Mouse (Mus musculus): ENCODE measurements at regions not wholly inside any gene's neighbourhood (a gene's known extent, or its start where the extent isn't known, plus 50 kb on each side); places are given as distances from the start of the nearest gene placed in this dataset.
A peak's percentile ranks its signal among the peaks of the same experiment; 100 is the strongest.

DNA sequence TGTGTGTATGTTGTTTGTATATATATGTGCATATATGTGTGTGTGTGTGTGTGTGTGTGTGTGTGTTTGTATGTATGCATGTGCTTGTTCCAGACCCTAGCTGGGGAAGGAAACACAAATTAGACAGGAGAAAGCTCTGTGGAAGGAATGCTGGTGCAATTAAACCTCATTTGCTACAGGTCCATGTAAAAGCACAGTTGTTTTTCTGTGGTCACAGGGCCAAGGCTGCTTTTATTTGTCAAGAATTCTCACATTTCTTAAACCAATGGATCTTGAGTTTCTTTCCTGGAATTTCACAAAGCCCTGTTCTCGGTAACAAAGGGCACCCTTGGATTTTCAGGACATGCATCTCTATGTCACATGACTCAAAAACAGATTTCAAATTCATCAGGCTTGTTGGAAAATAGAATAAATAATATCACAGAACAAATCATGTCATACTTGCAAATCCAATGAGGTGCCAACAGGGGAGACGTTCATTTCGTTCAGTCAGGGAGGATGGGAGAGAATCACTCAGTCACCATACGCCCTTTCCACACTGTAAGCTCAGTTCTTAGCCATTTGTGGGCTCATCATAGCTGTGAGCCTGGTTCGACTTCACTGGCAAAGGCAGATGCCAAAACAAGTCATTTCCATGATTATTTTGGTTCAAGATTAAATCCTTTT is 222.4 kb upstream of the Sox11 start:
- no peak for ATAC-seq (replicated peaks; ENCODE audit: low FRiP score, low read depth)
- 66% methylated on average over 5 of the region's 5 CpGs for WGBS
- no peak overlapping the region for H3K9ac ChIP-seq (ENCODE audit: low read depth, low read length)

DNA sequence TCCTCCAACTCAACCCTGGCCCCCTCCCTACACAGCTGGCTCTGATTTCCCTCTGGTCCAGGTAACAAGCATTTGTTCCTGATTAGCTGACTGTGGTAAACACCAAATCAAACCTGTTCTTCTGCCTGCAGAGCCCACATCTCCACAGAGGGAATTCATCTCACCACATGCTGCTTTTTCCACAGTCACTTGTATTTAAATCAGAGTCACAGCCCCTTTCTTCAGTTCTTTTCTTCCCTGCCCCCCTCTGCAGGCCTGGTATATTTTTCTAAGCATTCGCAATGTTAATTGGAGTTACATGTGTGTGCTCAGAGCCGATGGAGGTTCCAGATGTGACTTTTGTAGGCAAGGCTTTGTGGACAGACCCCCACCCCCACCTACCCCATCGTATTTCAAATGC is 221.5 kb upstream of the Sox11 start:
- ATAC-seq (replicated peaks; ENCODE audit: low FRiP score, low read depth), result no peak
- Histone ChIP-seq H3K4me2 (ENCODE audit: low read length) (no peak overlapping the region), H3K27me3 (ENCODE audit: insufficient read depth, low read length) (no peaks in the 10 kb centered on the region), H3K4me1 (replicated peaks; ENCODE audit: insufficient read depth, low read length) (no peaks in the 10 kb centered on the region), H3K27ac (no peak overlapping the region), H3K4me3 (replicated peaks; ENCODE audit: low read depth, low read length) (no peak overlapping the region), H3K9me3 (replicated peaks; ENCODE audit: low read length) (no peaks in the 10 kb centered on the region), H3K9ac (ENCODE audit: low read depth, low read length) (no peak overlapping the region), H3K36me3 (ENCODE audit: insufficient read depth, low read length) (no peaks in the 10 kb centered on the region)
- TF ChIP-seq CTCF (IDR thresholded peaks at IDR 0.05; ENCODE audit: low read depth), result no peak
- DNase-seq (ENCODE audit: low spot score), result no peak
- 41% methylated on average over 3 of the region's 3 CpGs for WGBS

More for the DNA sequence above, 222.4 kb upstream of the Sox11 start:
- H3K9me3 ChIP-seq (replicated peaks; ENCODE audit: low read length), result no peaks in the 10 kb centered on the region
- no peak overlapping the region for H3K4me2 ChIP-seq (ENCODE audit: low read length)
- H3K27me3 ChIP-seq (ENCODE audit: insufficient read depth, low read length), result no peaks in the 10 kb centered on the region
- peak; percentile 7 for DNase-seq (ENCODE audit: low spot score)
- no peak for TF ChIP-seq CTCF (IDR thresholded peaks at IDR 0.05; ENCODE audit: low read depth)
- H3K27ac ChIP-seq, result no peak overlapping the region
- no peaks in the 10 kb centered on the region for H3K4me1 ChIP-seq (replicated peaks; ENCODE audit: insufficient read depth, low read length)
- H3K36me3 ChIP-seq (ENCODE audit: insufficient read depth, low read length), result no peaks in the 10 kb centered on the region
- no peak overlapping the region for H3K4me3 ChIP-seq (replicated peaks; ENCODE audit: low read depth, low read length)

DNA sequence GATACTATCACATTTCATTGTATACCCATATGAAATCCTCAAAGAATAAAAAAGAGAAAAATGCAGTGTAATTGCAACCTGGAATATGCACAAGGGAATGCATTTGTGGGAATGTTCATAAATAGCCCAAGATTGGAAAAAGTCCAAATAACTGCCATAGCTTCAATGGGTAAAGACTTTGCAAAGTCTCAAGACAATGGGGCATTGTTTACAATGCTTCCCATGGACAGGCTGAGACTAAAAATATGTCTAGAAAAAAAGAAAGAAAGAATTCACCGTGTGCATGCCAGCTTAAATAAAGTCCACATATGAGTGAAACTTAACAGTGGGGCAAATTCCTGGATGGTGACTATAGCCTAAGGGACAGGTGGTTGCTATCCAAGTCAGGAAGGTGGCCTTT is 210.4 kb upstream of the Sox11 start:
- Histone ChIP-seq H3K27ac (no peak overlapping the region), H3K27me3 (ENCODE audit: insufficient read depth, low read length) (no peaks in the 10 kb centered on the region), H3K4me2 (ENCODE audit: low read length) (no peak overlapping the region), H3K4me3 (replicated peaks; ENCODE audit: low read depth, low read length) (no peak overlapping the region), H3K4me1 (replicated peaks; ENCODE audit: insufficient read depth, low read length) (no peaks in the 10 kb centered on the region), H3K9me3 (replicated peaks; ENCODE audit: low read length) (no peaks in the 10 kb centered on the region), H3K36me3 (ENCODE audit: insufficient read depth, low read length) (no peaks in the 10 kb centered on the region), H3K9ac (ENCODE audit: low read depth, low read length) (no peak overlapping the region)
- TF ChIP-seq CTCF (IDR thresholded peaks at IDR 0.05; ENCODE audit: low read depth), result no peak
- DNase-seq (ENCODE audit: low spot score) (peak; percentile 17), ATAC-seq (replicated peaks; ENCODE audit: low FRiP score, low read depth) (no peak)
- 52% methylated on average over 1 of the region's 1 CpGs for WGBS

DNA sequence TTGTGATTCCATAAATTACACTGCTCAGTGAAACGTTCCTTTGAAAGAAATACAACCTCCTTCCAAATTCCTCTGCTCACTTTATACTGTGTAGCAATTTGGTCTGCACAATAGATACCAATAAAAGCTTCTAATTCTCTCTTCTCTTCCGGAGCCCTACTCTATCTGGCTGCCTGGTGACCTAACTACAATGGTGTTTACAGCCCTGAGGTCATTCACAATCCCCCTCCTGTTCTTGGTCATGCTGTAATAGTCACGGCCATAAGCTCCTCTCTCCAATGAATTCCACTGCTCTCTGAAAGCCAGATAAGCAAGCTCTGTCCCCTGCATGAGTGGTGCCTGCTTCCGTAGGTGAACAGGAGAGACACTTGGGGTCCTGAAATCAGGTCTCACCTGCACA is 195.8 kb upstream of the Sox11 start:
- H3K4me3 ChIP-seq (replicated peaks; ENCODE audit: low read depth, low read length), result no peak overlapping the region
- H3K4me2 ChIP-seq (ENCODE audit: low read length), result no peak overlapping the region
- no peak overlapping the region for H3K27ac ChIP-seq
- ATAC-seq (replicated peaks; ENCODE audit: low FRiP score, low read depth) (no peak), DNase-seq (ENCODE audit: low spot score) (peak; percentile 44)
- H3K9me3 ChIP-seq (replicated peaks; ENCODE audit: low read length), result no peaks in the 10 kb centered on the region
- no peaks in the 10 kb centered on the region for H3K36me3 ChIP-seq (ENCODE audit: insufficient read depth, low read length)
- H3K9ac ChIP-seq (ENCODE audit: low read depth, low read length), result no peak overlapping the region
- 10% methylated on average over 4 of the region's 4 CpGs for WGBS
- no peaks in the 10 kb centered on the region for H3K27me3 ChIP-seq (ENCODE audit: insufficient read depth, low read length)
- TF ChIP-seq CTCF (IDR thresholded peaks at IDR 0.05; ENCODE audit: low read depth), result no peak
- H3K4me1 ChIP-seq (replicated peaks; ENCODE audit: insufficient read depth, low read length), result peaks cover 8% of the 10 kb centered on the region; the same call in 1 of the 2 replicates

DNA sequence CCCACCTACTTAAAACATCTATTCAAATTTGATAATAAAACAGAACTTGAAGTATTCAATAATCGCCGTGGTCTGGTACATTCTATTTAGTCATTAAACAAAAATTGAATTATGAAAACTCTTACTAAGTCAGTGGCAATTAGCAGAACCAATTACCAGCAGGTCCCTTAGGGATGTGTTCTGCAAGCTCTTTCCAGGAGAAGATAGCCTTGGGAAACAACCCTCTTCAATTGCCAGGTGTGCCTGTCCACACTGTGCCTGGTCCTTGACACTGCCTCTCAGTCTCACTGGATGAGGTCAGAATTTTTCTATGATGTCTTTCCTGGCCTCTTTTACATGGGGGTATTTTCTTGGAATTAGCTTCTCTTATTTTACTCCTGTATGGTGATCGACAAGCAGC is 195.1 kb upstream of the Sox11 start:
- H3K27ac ChIP-seq, result no peak overlapping the region
- peaks cover 8% of the 10 kb centered on the region; the same call in 1 of the 2 replicates for H3K4me1 ChIP-seq (replicated peaks; ENCODE audit: insufficient read depth, low read length)
- DNase-seq (ENCODE audit: low spot score) (no peak), ATAC-seq (replicated peaks; ENCODE audit: low FRiP score, low read depth) (no peak)
- no peak overlapping the region for H3K9ac ChIP-seq (ENCODE audit: low read depth, low read length)
- H3K27me3 ChIP-seq (ENCODE audit: insufficient read depth, low read length), result no peaks in the 10 kb centered on the region
- no peaks in the 10 kb centered on the region for H3K9me3 ChIP-seq (replicated peaks; ENCODE audit: low read length)
- no peaks in the 10 kb centered on the region for H3K36me3 ChIP-seq (ENCODE audit: insufficient read depth, low read length)
- H3K4me3 ChIP-seq (replicated peaks; ENCODE audit: low read depth, low read length), result no peak overlapping the region
- no peak overlapping the region for H3K4me2 ChIP-seq (ENCODE audit: low read length)
- WGBS, result 66% methylated on average over 3 of the region's 3 CpGs
- no peak for TF ChIP-seq CTCF (IDR thresholded peaks at IDR 0.05; ENCODE audit: low read depth)

DNA sequence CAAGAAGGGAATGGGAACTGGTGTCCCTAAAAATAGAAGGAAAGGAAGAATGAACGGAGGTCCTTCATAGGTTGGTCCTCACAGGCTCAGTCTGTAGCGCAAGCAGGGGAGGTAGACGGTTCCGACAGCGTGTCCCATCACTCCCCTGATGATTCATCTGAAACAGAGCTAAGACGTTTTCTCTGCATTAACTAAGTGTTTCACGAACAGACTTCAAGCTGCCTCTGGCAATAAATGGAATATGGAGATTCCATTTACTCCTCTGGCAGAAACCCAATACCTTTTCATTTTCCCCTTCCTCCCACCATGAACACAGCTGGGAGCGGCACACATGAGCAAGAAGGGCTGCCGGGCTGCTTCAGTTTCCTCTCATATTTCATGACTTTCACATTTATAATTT is 194.6 kb upstream of the Sox11 start:
- no peak overlapping the region for H3K4me3 ChIP-seq (replicated peaks; ENCODE audit: low read depth, low read length)
- H3K36me3 ChIP-seq (ENCODE audit: insufficient read depth, low read length), result no peaks in the 10 kb centered on the region
- no peak for ATAC-seq (replicated peaks; ENCODE audit: low FRiP score, low read depth)
- DNase-seq (ENCODE audit: low spot score), result peak; percentile 30
- WGBS, result 24% methylated on average over 9 of the region's 9 CpGs
- TF ChIP-seq CTCF (IDR thresholded peaks at IDR 0.05; ENCODE audit: low read depth), result no peak
- H3K27me3 ChIP-seq (ENCODE audit: insufficient read depth, low read length), result no peaks in the 10 kb centered on the region
- no peak overlapping the region for H3K9ac ChIP-seq (ENCODE audit: low read depth, low read length)
- H3K4me2 ChIP-seq (ENCODE audit: low read length), result peak overlapping the region; percentile 38
- H3K9me3 ChIP-seq (replicated peaks; ENCODE audit: low read length), result no peaks in the 10 kb centered on the region
- peaks cover 8% of the 10 kb centered on the region; the same call in 1 of the 2 replicates for H3K4me1 ChIP-seq (replicated peaks; ENCODE audit: insufficient read depth, low read length)
- no peak overlapping the region for H3K27ac ChIP-seq

DNA sequence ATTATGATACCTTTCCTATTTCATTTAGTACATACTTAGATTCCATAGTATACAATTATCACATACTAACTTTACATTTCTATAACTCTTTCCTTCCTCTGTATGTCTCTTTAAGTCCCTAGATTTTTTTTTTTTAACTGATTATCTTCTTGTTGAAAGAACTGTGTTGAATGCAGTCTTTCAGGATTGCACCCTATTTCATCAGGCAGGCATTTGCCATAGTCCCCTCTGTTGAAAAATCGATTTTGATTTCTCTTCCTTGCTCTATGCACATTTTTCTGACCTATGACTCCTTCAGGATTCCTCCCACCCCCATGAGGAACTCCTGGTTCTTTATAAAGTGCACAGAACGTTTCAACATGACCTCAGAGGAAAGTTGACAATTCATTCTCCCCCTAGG is 183.2 kb upstream of the Sox11 start:
- TF ChIP-seq CTCF (IDR thresholded peaks at IDR 0.05; ENCODE audit: low read depth), result no peak
- DNase-seq (ENCODE audit: low spot score), result no peak
- Histone ChIP-seq H3K9ac (ENCODE audit: low read depth, low read length) (no peak overlapping the region), H3K4me2 (ENCODE audit: low read length) (no peak overlapping the region), H3K4me3 (replicated peaks; ENCODE audit: low read depth, low read length) (no peak overlapping the region), H3K36me3 (ENCODE audit: insufficient read depth, low read length) (no peaks in the 10 kb centered on the region), H3K27ac (no peak overlapping the region), H3K4me1 (replicated peaks; ENCODE audit: insufficient read depth, low read length) (no peaks in the 10 kb centered on the region), H3K27me3 (ENCODE audit: insufficient read depth, low read length) (no peaks in the 10 kb centered on the region), H3K9me3 (replicated peaks; ENCODE audit: low read length) (no peaks in the 10 kb centered on the region)
- ATAC-seq (replicated peaks; ENCODE audit: low FRiP score, low read depth), result no peak
- WGBS, result 42% methylated on average over 2 of the region's 2 CpGs
